ENCODE assay signal across 7 mouse cellular contexts in genomic region chr13:23573898-23574524, GRCm38 (mm10). TPM values are rescaled to one million over a fixed set of nuclear protein-coding genes. Genes with fewer than 3 reads are reported as not detected.
DNase-seq lines count a peak whose midpoint lies in the region; ATAC-seq lines count a peak whose summit lies in the region.
"Not testable (repeated sequence)": the region's sequence is repeated elsewhere in the genome, so short reads cannot be mapped to it uniquely, and the experiment has no call there.

Hist1h2bf (minus strand) TSS chr13:23574196.
Hist1h2ad (plus strand) TSS chr13:23574381.

- peak within 1 kb of the TSS; percentile 96 for H3K27ac ChIP-seq in embryonic facial prominence, embryonic 12.5 days
- H3K27ac ChIP-seq in midbrain, embryonic 11.5 days (ENCODE audit: low read depth, low read length), result peak within 1 kb of the TSS; percentile 93

- peak; percentile 78 to 83 for DNase-seq in adrenal gland, postnatal 36 days
- peak; percentile 99 for DNase-seq in heart, adult 11 months
- peak; percentile 79 for DNase-seq in kidney, adult 11 months
- DNase-seq in left cerebral cortex, postnatal 4 days, result peak; percentile 91
- peak; percentile 98 for DNase-seq in midbrain, embryonic 11.5 days (ENCODE audit: low spot score, missing footprints)
- peak; percentile 77 for DNase-seq in right cerebral cortex, postnatal 4 days

- H3K4me3 ChIP-seq in embryonic facial prominence, embryonic 12.5 days, result peak within 1 kb of the TSS; percentile 52
- peak within 1 kb of the TSS; percentile 39; the same call in 1 of the 2 replicates for H3K4me3 ChIP-seq in midbrain, embryonic 11.5 days (ENCODE audit: low read depth, low read length)

- intact Hi-C loops in left cerebral cortex, postnatal 4 days (cut with DNase I), result not testable (repeated sequence)

- ATAC-seq in embryonic facial prominence, embryonic 12.5 days (ENCODE audit: insufficient number of reproducible peaks, insufficient read depth, low FRiP score, low TSS enrichment), result peak; percentile 91
- ATAC-seq in midbrain, embryonic 11.5 days (ENCODE audit: low FRiP score), result peak; percentile 90

- H3K9me3 ChIP-seq in embryonic facial prominence, embryonic 12.5 days; midbrain, embryonic 11.5 days (ENCODE audit: control insufficient read depth, low read length): not testable (repeated sequence)

- H3K4me2 ChIP-seq in embryonic facial prominence, embryonic 12.5 days (replicated peaks), result peak within 1 kb of the TSS; percentile 75
- H3K4me2 ChIP-seq in midbrain, embryonic 11.5 days, result peak within 1 kb of the TSS; percentile 63

- peak within 1 kb of the TSS; percentile 72 for H3K9ac ChIP-seq in embryonic facial prominence, embryonic 12.5 days
- H3K9ac ChIP-seq in midbrain, embryonic 11.5 days (ENCODE audit: low read length), result peak within 1 kb of the TSS; percentile 62

- WGBS in embryonic facial prominence, embryonic 12.5 days, result under 1% methylated on average over 42 of the region's 42 CpGs
- WGBS in midbrain, embryonic 11.5 days, result 0% methylated on average over 24 of the region's 42 CpGs

- H3K4me1 ChIP-seq in embryonic facial prominence, embryonic 12.5 days, result peaks cover 19% of the 10 kb centered on the region; the same call in 1 of the 2 replicates
- H3K4me1 ChIP-seq in midbrain, embryonic 11.5 days (ENCODE audit: control insufficient read depth, insufficient read depth, low read length), result peaks cover 15% of the 10 kb centered on the region

- not testable (repeated sequence) for H3K27me3 ChIP-seq in embryonic facial prominence, embryonic 12.5 days; midbrain, embryonic 11.5 days (ENCODE audit: control insufficient read depth, insufficient read depth, low read length)

- not testable (repeated sequence) for H3K36me3 ChIP-seq in embryonic facial prominence, embryonic 12.5 days; midbrain, embryonic 11.5 days (ENCODE audit: control insufficient read depth, insufficient read depth, low read length)

RNA-seq across cellular contexts. Expression of gene Hist1h2bf, which starts in this region (rescaled TPM):
- 10 to 100 TPM; 34.6 to 44.5 TPM for total RNA-seq in adrenal gland, postnatal 36 days (2021)
- polyA plus RNA-seq in embryonic facial prominence, embryonic 12.5 days (2016; fragmentation: Nextera tagmentation; extraction: Ambion mirVana), result 10.7 and 11.9 TPM in 2 replicates
- total RNA-seq in left cerebral cortex, postnatal 4 days (2021), result 100 to 1,000 TPM in 1 of 2 experiments, 10 to 100 TPM in 1; 87.5 to 105 TPM
- 2.6 and 4.9 TPM in 2 replicates for polyA plus RNA-seq in midbrain, embryonic 11.5 days (2014; fragmentation: Nextera tagmentation; extraction: Ambion mirVana)

RNA-seq across cellular contexts. Expression of gene Hist1h2ad, which starts in this region (rescaled TPM):
- 10 to 100 TPM in 1 of 2 experiments, 1 to 10 TPM in 1; 8.1 to 13.6 TPM for total RNA-seq in adrenal gland, postnatal 36 days (2021)
- polyA plus RNA-seq in embryonic facial prominence, embryonic 12.5 days (2016; fragmentation: Nextera tagmentation; extraction: Ambion mirVana), result 2.0 and 3.6 TPM in 2 replicates
- total RNA-seq in left cerebral cortex, postnatal 4 days (2021), result 10 to 100 TPM; 18.6 to 25.5 TPM
- polyA plus RNA-seq in midbrain, embryonic 11.5 days (2014; fragmentation: Nextera tagmentation; extraction: Ambion mirVana), result 1.9 and 2.2 TPM in 2 replicates

Comparison
In these comparisons a context has a peak if more than half of its experiments do, and no peak if none do; other contexts are left out.
1. Peak in every context shown above with its lines: DNase-seq, ATAC-seq, H3K4me3 ChIP-seq and H3K27ac ChIP-seq.